8 mouse cellular contexts compared by ENCODE assay signal in the genomic region with DNA sequence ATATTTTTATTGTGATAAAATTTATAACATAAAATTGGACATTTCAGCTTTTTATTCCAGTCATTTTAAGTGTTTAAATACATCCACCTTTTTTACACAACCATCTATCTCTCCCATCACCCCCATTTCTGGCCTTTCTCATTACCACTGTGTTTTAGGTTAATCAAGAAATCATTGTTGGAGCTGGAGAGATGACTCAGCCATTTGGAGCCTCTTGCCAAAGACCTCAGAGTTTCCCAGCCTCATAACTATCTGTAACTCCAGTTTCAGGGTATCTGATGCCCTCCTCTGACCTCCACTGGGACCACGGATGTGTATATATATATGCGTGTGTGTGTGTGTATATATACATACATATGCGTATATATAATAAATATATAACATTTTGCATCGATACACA. TPM values are rescaled to one million over a fixed set of nuclear protein-coding genes. Genes with fewer than 3 reads are reported as not detected.
DNase-seq lines count a peak whose midpoint lies in the region; ATAC-seq and TF ChIP-seq lines count a peak whose summit lies in the region.

No protein-coding gene starts in this region.

- no peak overlapping the region for H3K9ac ChIP-seq in forebrain, embryonic 16.5 days (replicated peaks; ENCODE audit: low read depth, low read length)
- H3K9ac ChIP-seq in liver, embryonic 12.5 days, result peak overlapping the region; percentile 73

- ATAC-seq in forebrain, embryonic 16.5 days, result no peak
- 0 out of 2 replicates have a peak, but pooled peaks have one; percentile 6 for ATAC-seq in liver, embryonic 12.5 days

- H3K27ac ChIP-seq in left cerebral cortex, adult 2 months, result peak overlapping the region; percentile 88
- no peak overlapping the region for H3K27ac ChIP-seq in forebrain, embryonic 16.5 days (ENCODE audit: low read length)
- peak overlapping the region; percentile 95 for H3K27ac ChIP-seq in liver, embryonic 12.5 days

- H3K27me3 ChIP-seq in forebrain, embryonic 16.5 days (replicated peaks; ENCODE audit: control insufficient read depth, insufficient read depth, low read length), result no peaks in the 10 kb centered on the region
- H3K27me3 ChIP-seq in liver, embryonic 12.5 days (replicated peaks), result no peaks in the 10 kb centered on the region

- peak overlapping the region; percentile 62 for H3K4me2 ChIP-seq in forebrain, embryonic 16.5 days (ENCODE audit: low read length)
- peak overlapping the region; percentile 75 for H3K4me2 ChIP-seq in liver, embryonic 12.5 days

- TF ChIP-seq CTCF in left cerebral cortex, adult 2 months (IDR thresholded peaks at IDR 0.05), result no peak

- peak overlapping the region; percentile 51 for H3K4me3 ChIP-seq in left cerebral cortex, adult 2 months
- H3K4me3 ChIP-seq in forebrain, embryonic 16.5 days (replicated peaks; ENCODE audit: low read length), result peak overlapping the region; percentile 80
- peak overlapping the region; percentile 78 for H3K4me3 ChIP-seq in liver, embryonic 12.5 days

- WGBS in forebrain, embryonic 16.5 days, result 46% methylated on average over 4 of the region's 4 CpGs
- WGBS in liver, embryonic 12.5 days (ENCODE audit: insufficient replicate concordance), result 35% methylated on average over 4 of the region's 4 CpGs

- H3K9me3 ChIP-seq in forebrain, embryonic 16.5 days (ENCODE audit: control insufficient read depth, low read length), result no peaks in the 10 kb centered on the region
- no peaks in the 10 kb centered on the region for H3K9me3 ChIP-seq in liver, embryonic 12.5 days (replicated peaks)

- DNase-seq in left cerebral cortex, adult 2 months (ENCODE audit: extremely low spot score in 1 of 2, low spot score in 2 of 2), result no peak
- no peak for DNase-seq in left cerebral cortex, adult 8-10 months (ENCODE audit: low spot score in 2 of 2)
- peak; percentile 72 for DNase-seq in c-Kit-negative CD71-positive TER-119-positive erythroid progenitor cells, embryonic 14.5 days (ENCODE audit: low read depth, low spot score)
- DNase-seq in embryo, embryonic 9.5 days (ENCODE audit: extremely low spot score), result no peak
- no peak for DNase-seq in right cerebral cortex, postnatal 25 days
- DNase-seq in ovary, postnatal 10 days (ENCODE audit: low spot score), result no peak

- H3K4me1 ChIP-seq in forebrain, embryonic 16.5 days (replicated peaks; ENCODE audit: control insufficient read depth, insufficient read depth, low read length), result peaks cover 9% of the 10 kb centered on the region
- peaks cover 57% of the 10 kb centered on the region for H3K4me1 ChIP-seq in liver, embryonic 12.5 days

- no peaks in the 10 kb centered on the region for H3K36me3 ChIP-seq in forebrain, embryonic 16.5 days (ENCODE audit: control insufficient read depth, insufficient read depth)
- H3K36me3 ChIP-seq in liver, embryonic 12.5 days, result peaks cover 17% of the 10 kb centered on the region

- intact Hi-C loops in left cerebral cortex, adult 2 months (cut with DNase I), result loop anchor here (1.0 to 5.0 kb wide), 2 partner anchors 66 to 340 kb away; a partner anchor contains a TSS

RNA-seq across cellular contexts. Expression of a gene that starts 0.8 kb away (rescaled TPM):
- total RNA-seq in left cerebral cortex, adult 2 months (2021), result 1 to 10 TPM; 2.0 to 2.3 TPM
- 1 to 10 TPM; 2.1 to 5.7 (median 3.1) TPM for total RNA-seq in left cerebral cortex, adult 8-10 months (2022)
- 8.8 and 15.1 TPM in 2 replicates for polyA plus RNA-seq in forebrain, embryonic 16.5 days (2015; fragmentation: Nextera tagmentation; extraction: Ambion mirVana)
- polyA plus RNA-seq in liver, embryonic 12.5 days (2016; fragmentation: Nextera tagmentation; extraction: Ambion mirVana), result 20.7 and 22.2 TPM in 2 replicates
